Mouse (Mus musculus) midbrain, embryonic 16.5 days (tissue): Measurements from ENCODE around the gene Cnga4. TPM values are rescaled to one million over a fixed set of nuclear protein-coding genes. Genes with fewer than 3 reads are reported as not detected.
A peak's percentile ranks its signal among the peaks of the same experiment; 100 is the strongest.
"Not testable (repeated sequence)": the region's sequence is repeated elsewhere in the genome, so short reads cannot be mapped to it uniquely, and the experiment has no call there.

Experiments
- ATAC-seq: fragments of 200-750 bp; cut with Nextera tagmentation; 2 replicates; pipeline ENCODE4 v1.8.0; 2017; ENCODE audit warnings: moderate TSS enrichment
- H3K27ac ChIP-seq: fragments of 300-500 bp; sonication (generic); 2 replicates; pipeline ENCODE4 v1.5.1; 2014; ENCODE audit warnings: mild to moderate bottlenecking, low read length, mixed read lengths
- H3K27me3 ChIP-seq: fragments of 300-500 bp; sonication (generic); 2 replicates; pipeline ENCODE4 v1.6.1; 2014; ENCODE audit warnings: low read depth, low read length, mixed read lengths; ENCODE audit not compliant: control insufficient read depth, insufficient read depth
- H3K36me3 ChIP-seq: fragments of 300-500 bp; sonication (generic); 2 replicates; pipeline ENCODE4 v1.6.1; 2014; ENCODE audit warnings: mild to moderate bottlenecking, low read length, moderate library complexity, mixed read lengths; ENCODE audit not compliant: control insufficient read depth, insufficient read depth
- H3K4me1 ChIP-seq: fragments of 300-500 bp; sonication (generic); 2 replicates; pipeline ENCODE4 v1.6.1; 2014; ENCODE audit warnings: mild to moderate bottlenecking, low read length, mixed read lengths; ENCODE audit not compliant: control insufficient read depth, insufficient read depth
- H3K4me2 ChIP-seq: fragments of 300-500 bp; sonication (generic); 2 replicates; pipeline ENCODE4 v1.6.1; 2014; ENCODE audit warnings: mild to moderate bottlenecking, low read length, mixed read lengths
- H3K4me3 ChIP-seq: fragments of 300-500 bp; sonication (generic); 2 replicates; pipeline ENCODE4 v1.5.1; 2014; ENCODE audit warnings: low read depth, mild to moderate bottlenecking, low read length, moderate library complexity, mixed read lengths
- H3K9ac ChIP-seq: fragments of 300-500 bp; sonication (generic); 2 replicates; pipeline ENCODE4 v1.6.1; 2014; ENCODE audit warnings: low read depth, low read length, mixed read lengths
- H3K9me3 ChIP-seq: fragments of 300-500 bp; sonication (generic); replicated peaks from 2 replicates; pipeline ENCODE4 v1.6.1; 2014; ENCODE audit warnings: mild to moderate bottlenecking, low read length, mixed read lengths; ENCODE audit not compliant: control insufficient read depth, poor library complexity, severe bottlenecking
- WGBS: fragments of 180-500 bp; shearing (Covaris S2); extraction: QIAGEN DNeasy Blood & Tissue Kit; methylation state at CpG from one replicate; pipeline ENCODE4 v1.1.7; 2014; 5-methylcytosine and 5-hydroxymethylcytosine counted together
- polyA plus RNA-seq: library from polyadenylated mRNA; unstranded; fragments of >200 nt; fragmentation: Nextera tagmentation; extraction: Ambion mirVana; gene quantifications from 2 replicates; pipeline ENCODE4 v1.2.1, GENCODE M21; 2015

Gene Cnga4
- polyA plus RNA-seq, 1 experiment from 2014 or later = 0.14 TPM

DNA sequence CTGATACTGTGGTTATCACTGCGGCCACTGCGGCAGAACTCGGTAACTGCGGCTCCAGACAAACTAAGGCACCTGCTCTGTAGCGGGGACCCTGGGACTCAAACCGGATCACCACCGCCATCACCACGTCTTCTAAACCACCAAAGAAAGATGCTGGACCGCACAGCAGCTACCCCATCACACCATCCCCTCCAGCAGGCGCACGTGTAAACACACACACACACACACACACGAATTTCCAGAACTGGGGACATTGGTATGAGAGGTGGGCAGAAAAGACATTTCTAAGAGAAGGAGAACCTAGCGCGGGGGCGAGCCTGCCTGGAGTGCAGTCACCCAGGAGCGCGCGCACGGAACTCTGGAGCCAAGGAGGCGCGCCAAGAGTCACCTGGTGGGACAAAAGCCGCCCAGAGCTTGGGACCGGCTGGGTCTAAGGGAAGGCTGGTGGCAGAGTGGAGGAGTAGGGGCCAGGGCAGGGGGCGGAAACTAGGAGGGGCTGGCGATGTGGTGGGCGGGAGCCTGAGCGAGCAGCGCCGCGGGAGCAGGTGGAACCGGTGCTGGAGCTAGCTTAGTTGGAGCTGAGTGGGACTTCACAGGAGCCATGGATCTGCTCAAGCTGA is 21.2 kb downstream of the Cnga4 start, which contains the start of gene Cckbr:
TSS of gene Cckbr (plus strand) at position 308 of the 620 bp plus-strand sequence.
- Histone ChIP-seq H3K9me3 (no peaks in the 10 kb centered on the region), H3K9ac (peak within 1 kb of the TSS; percentile 67), H3K27ac (no peak within 1 kb of the TSS; the same call in 1 of the 2 replicates), H3K36me3 (no peaks in the 10 kb centered on the region), H3K4me2 (peak within 1 kb of the TSS; percentile 76), H3K27me3 (peaks cover 2% of the 10 kb centered on the region; the same call in 1 of the 2 replicates), H3K4me1 (peaks cover 2% of the 10 kb centered on the region; the same call in 1 of the 2 replicates), H3K4me3 (peak within 1 kb of the TSS; percentile 58)
- ATAC-seq = peak; percentile 89
- WGBS = 3% methylated on average over 31 of the region's 31 CpGs

DNA sequence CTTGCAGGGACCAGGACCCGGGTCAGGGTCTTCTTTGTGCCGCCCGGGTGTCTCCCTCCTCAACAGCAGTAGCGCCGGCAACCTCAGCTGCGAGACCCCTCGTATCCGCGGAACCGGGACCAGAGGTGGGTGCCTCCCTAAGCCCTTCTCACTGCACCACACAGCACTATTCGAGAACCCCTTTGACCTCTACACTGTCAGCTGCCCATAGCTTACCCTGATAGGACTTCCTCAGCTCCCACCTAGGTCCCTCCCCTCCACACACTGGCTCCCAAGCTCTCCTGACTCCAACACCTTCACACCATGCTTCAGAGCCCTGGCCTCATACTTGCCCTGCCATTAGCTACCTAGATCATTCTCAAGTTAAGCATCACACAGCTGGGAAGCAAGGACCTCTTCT is 21.7 kb downstream of the Cnga4 start:
- Histone ChIP-seq H3K27ac (no peak overlapping the region), H3K9ac (peak overlapping the region; percentile 67), H3K4me1 (peaks cover 2% of the 10 kb centered on the region; the same call in 1 of the 2 replicates), H3K4me3 (peak overlapping the region; percentile 58), H3K4me2 (peak overlapping the region; percentile 76), H3K27me3 (peaks cover 2% of the 10 kb centered on the region; the same call in 1 of the 2 replicates), H3K36me3 (no peaks in the 10 kb centered on the region), H3K9me3 (no peaks in the 10 kb centered on the region)
- WGBS = under 1% methylated on average over 11 of the region's 11 CpGs
- peak; percentile 81 for ATAC-seq

DNA sequence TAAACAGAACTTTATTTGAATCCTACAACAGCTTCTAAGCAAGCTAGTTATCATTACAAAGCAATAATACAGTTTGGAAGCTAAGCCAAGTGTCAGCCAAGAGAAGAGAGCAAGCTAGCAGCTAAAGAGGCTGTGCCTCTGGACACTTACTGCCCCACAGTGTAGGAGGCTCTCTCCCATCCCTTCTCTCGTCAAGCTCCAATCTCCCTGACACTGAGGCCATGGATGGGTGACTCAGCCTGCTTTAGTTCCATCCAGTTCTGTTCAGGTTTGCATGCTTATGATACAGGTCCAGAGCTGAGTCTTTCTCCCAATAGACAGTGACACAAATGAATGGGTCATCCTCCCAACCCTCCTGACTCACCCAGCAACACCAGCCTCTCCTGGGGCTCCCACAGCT is 27.7 kb downstream of the Cnga4 start:
- H3K27ac ChIP-seq = no peak overlapping the region
- 81% methylated on average over 1 of the region's 1 CpGs for WGBS
- H3K4me2 ChIP-seq = no peak overlapping the region
- H3K4me3 ChIP-seq = no peak overlapping the region
- no peaks in the 10 kb centered on the region for H3K9me3 ChIP-seq
- no peak overlapping the region for H3K9ac ChIP-seq
- no peaks in the 10 kb centered on the region for H3K27me3 ChIP-seq
- H3K4me1 ChIP-seq = no peaks in the 10 kb centered on the region
- ATAC-seq = no peak
- no peaks in the 10 kb centered on the region; the same call in 1 of the 2 replicates for H3K36me3 ChIP-seq

DNA sequence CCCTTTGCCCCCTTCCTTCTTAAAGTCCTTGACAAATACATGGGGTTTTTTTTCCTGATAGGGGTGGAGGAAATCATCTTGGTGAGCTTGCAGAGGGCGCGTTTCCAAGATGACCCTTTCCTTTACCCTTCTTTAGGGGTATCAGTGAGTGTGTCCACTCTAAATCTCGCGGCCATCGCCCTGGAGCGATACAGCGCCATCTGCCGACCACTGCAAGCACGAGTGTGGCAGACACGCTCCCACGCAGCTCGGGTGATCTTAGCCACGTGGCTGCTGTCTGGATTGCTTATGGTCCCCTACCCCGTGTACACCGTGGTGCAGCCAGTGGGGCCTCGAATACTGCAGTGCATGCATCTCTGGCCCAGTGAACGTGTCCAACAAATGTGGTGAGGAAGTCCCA is 29.5 kb downstream of the Cnga4 start:
- Histone ChIP-seq H3K4me2 (no peak overlapping the region), H3K9me3 (no peaks in the 10 kb centered on the region), H3K27me3 (no peaks in the 10 kb centered on the region), H3K4me3 (no peak overlapping the region), H3K4me1 (no peaks in the 10 kb centered on the region), H3K9ac (no peak overlapping the region), H3K27ac (no peak overlapping the region), H3K36me3 (no peaks in the 10 kb centered on the region; the same call in 1 of the 2 replicates)
- ATAC-seq = no peak
- 88% methylated on average over 17 of the region's 17 CpGs for WGBS

DNA sequence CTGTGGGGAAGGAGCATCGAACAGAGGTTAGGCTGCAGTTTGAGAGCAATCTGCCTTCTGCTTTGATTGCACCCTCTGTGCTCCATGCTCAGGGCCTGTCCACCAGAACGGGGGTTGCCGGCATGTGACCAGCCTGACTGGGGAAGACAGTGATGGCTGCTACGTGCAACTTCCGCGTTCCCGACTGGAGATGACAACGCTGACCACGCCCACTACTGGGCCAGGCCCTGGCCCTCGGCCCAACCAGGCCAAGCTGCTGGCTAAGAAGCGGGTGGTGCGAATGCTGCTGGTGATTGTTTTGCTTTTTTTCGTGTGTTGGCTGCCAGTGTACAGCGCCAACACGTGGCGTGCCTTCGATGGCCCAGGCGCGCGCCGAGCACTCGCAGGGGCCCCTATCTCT is 30.4 kb downstream of the Cnga4 start:
- H3K4me2 ChIP-seq = no peak overlapping the region
- no peak overlapping the region for H3K4me3 ChIP-seq
- H3K27me3 ChIP-seq = no peaks in the 10 kb centered on the region
- no peaks in the 10 kb centered on the region for H3K4me1 ChIP-seq
- no peak overlapping the region for H3K9ac ChIP-seq
- no peak for ATAC-seq
- no peaks in the 10 kb centered on the region; the same call in 1 of the 2 replicates for H3K36me3 ChIP-seq
- H3K27ac ChIP-seq = no peak overlapping the region
- H3K9me3 ChIP-seq = no peaks in the 10 kb centered on the region
- 85% methylated on average over 22 of the region's 22 CpGs for WGBS

DNA sequence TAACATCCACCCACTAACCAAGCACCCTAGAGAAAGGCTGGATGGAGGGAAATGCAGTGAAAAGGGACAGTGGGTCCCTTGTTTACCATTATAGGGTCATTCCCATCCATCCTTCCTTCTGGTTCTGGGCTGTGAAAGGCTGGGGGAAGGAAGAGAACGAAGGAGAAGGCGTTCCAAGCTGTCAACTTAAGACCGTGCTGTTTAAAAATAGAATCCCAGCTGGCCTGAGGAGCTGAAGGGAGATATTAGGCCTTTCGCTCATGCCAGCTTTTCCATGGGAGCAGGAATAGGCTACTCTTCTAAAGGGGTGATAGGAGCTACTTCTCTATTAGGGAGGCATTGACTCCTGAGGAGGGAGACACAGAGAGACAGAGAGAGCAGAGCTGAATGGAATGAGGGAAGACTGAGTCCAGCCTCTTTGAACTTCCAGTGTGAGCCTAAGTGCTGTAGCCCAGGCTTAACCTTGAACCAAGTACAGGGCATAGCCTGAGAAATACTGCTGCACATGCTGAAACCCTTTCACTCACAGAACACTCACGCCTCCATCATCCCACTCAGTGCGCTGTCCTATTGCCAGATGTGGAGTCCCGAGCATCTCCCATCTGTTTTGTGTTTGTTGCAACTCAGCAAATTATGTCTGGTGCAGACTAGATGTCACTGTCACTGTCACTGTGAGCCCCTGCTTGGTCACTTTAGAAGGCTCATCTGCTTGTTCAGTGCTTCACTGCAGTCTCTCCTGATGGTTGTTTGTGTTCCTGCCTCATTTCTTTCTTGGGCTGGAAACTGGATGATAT is 33.8 kb downstream of the Cnga4 start:
- no peaks in the 10 kb centered on the region for H3K9me3 ChIP-seq
- 85% methylated on average over 7 of the region's 7 CpGs for WGBS
- no peaks in the 10 kb centered on the region for H3K27me3 ChIP-seq
- no peak overlapping the region for H3K9ac ChIP-seq
- no peaks in the 10 kb centered on the region for H3K4me1 ChIP-seq
- ATAC-seq = peak; percentile 45; the same call in 1 of the 2 replicates
- H3K4me2 ChIP-seq = no peak overlapping the region
- H3K36me3 ChIP-seq = no peaks in the 10 kb centered on the region; the same call in 1 of the 2 replicates
- no peak overlapping the region for H3K4me3 ChIP-seq
- H3K27ac ChIP-seq = no peak overlapping the region

DNA sequence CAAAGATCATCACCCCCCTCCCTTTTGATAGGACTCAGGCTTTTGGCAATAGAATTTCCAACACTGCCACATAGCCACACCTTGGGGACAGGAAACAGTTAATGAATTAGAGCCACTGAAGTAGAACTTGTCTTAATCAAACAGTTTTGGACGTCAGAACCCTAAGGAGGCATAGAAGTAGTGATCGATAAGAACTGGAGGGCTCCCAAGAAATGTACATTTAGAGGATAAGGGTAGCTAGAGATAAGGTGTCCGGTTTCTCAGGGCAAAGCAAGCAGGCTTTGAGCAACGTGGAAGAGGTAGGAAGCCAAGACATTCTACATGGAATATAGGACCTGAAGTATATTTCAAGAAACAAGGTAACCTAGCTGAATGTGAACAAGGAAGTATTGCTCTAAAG is 37.1 kb downstream of the Cnga4 start:
- Histone ChIP-seq H3K27me3 (no peaks in the 10 kb centered on the region), H3K27ac (no peak overlapping the region), H3K4me1 (no peaks in the 10 kb centered on the region), H3K9me3 (no peaks in the 10 kb centered on the region), H3K36me3 (no peaks in the 10 kb centered on the region), H3K9ac (no peak overlapping the region), H3K4me2 (no peak overlapping the region), H3K4me3 (no peak overlapping the region)
- WGBS = 64% methylated on average over 4 of the region's 4 CpGs
- ATAC-seq = no peak

DNA sequence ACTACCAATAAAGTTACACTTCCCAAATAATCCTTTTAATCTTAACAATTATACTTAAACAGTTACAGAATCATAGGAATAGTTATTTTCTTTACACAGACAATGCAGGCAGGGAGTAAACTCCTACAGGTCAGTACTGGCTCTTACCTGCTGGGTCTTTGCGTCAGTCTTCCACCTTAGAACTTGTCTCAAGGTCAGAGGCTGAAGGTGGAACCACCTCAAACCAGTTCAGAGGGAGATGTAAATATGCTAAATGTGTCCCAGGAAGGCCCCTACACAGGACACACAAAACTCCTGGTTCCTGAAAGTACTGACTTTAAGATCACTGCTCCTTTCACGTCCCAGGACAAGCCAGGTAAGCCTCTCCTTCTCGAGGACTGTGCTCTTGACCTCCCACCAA is 40.7 kb downstream of the Cnga4 start:
- whole genome bisulfite sequencing = 72% methylated on average over 3 of the region's 3 CpGs
- no peak overlapping the region for H3K4me2 ChIP-seq
- no peaks in the 10 kb centered on the region for H3K9me3 ChIP-seq
- no peak overlapping the region for H3K9ac ChIP-seq
- no peak overlapping the region for H3K27ac ChIP-seq
- H3K4me3 ChIP-seq = no peak overlapping the region
- H3K4me1 ChIP-seq = no peaks in the 10 kb centered on the region
- H3K36me3 ChIP-seq = no peaks in the 10 kb centered on the region
- ATAC-seq = no peak
- no peaks in the 10 kb centered on the region for H3K27me3 ChIP-seq

DNA sequence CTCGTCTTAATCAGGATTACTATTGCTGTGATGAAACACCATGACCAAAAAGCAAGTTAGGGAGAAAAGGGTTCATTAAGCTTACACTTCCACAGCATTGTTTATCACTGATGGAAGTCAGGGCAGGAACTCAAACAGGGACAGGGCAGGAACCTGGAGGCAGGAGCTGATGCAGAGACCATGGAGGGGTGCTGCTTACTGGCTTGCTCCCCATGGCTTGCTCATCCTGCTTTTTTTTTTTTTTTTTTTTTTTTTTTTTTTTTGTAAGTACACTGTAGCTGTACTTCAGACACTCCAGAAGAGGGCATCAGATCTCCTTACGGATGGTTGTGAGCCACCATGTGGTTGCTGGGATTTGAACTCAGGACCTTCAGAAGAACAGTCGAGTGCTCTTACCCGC is 49.0 kb downstream of the Cnga4 start:
- 84% methylated on average over 4 of the region's 4 CpGs for WGBS
- ATAC-seq, H3K4me2 ChIP-seq, H3K9ac ChIP-seq, H3K36me3 ChIP-seq, H3K27me3 ChIP-seq, H3K4me1 ChIP-seq, H3K27ac ChIP-seq, H3K4me3 ChIP-seq, H3K9me3 ChIP-seq: not testable (repeated sequence)
